Mouse (Mus musculus): ENCODE measurements around the gene Olfr1111. TPM values are rescaled to one million over a fixed set of nuclear protein-coding genes. Genes with fewer than 3 reads are reported as not detected.

Olfr1111 gene
- polyA plus RNA-seq (2017; shearing (Covaris generic)) = not detected

DNA sequence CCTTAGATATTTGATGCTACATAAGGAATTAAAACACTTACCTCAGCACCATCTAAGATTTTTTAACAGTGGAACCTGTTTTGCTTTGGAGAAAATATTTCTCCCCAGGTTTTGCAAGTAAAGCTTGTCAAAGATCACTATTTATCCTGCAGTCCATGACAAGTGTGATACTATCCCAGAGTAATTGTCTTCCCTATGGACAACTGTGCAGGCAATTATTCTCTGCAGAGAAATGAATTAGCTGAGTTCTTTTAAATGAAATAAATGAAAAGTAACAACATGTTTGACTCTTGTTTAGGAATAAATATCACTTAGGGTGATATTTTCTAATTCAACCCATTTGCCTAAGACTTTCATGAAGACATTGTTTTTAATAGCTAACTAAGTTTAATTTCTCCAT lies at the start of gene Olfr1111:
TSS of gene Olfr1111 (minus strand) at position 101 of the 400 bp plus-strand sequence.

DNA sequence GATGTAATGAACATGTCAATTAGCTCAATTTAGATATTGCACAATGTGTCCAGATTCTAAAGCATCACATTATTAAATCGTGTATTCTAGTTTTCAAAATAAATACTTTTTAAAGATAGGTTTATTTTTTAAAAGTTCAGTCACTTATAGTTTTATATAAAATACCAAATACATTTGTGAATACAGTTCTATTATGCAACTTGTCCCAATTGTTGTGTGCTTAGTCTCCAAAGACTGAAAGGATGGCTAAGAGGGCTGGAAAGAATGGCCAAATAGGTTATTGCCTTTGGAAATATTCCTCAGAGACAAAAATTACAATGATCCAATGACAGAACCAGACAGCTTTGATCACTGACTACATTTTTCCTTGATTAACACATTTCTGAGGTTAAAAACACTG lies 35.1 kb upstream of the Olfr1111 start, which contains the start of gene Olfr1112:
TSS of gene Olfr1112 (plus strand) at position 301 of the 400 bp plus-strand sequence.

DNA sequence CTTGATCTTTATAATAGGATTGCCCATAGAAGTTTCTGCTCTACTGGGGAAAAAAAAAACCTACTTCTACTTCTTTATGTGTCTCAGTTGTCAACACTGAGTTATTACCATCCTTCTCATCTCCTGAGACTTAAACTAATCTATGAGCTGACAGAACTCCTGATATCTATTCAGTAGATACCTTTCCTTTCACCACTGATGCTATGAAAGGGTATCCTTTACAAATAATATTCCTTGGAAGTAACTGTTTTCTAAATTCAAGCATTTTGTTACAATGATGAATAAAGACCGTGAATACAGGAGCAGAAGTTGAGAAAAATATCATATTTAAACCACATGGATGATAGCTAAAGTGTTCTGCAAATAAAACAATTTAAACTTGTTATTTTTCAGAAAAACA lies 12.2 kb downstream of the Olfr1111 start, which contains the start of gene Olfr1110:
TSS of gene Olfr1110 (minus strand) at position 101 of the 400 bp plus-strand sequence.

DNA sequence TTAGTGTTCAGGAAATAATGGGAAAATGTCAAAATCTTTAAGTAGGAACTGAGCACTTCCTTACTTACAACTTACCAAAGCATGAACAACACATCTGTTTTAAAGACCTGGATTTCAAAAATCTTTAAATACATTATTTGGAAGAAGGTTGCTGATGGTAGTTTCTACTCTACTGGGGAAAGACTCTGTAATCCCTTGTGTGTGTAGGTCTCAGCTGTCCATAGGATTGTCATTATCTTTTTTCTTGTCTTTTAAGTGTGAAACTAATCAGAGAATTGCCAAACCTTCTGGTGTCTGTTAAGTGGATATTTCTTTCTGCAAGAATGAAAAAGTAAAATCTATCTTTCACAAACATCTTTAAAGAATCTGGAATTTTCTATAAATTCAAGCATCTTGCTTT lies 38.0 kb downstream of the Olfr1111 start, which contains the start of gene Olfr259:
TSS of gene Olfr259 (minus strand) at position 101 of the 400 bp plus-strand sequence.

Other genes starting within 250 kb of the Olfr1111 start
- under 1 TPM in 1 of 2 experiments, not detected in 1; 0.36 TPM for gene Olfr1098, start 228.1 kb downstream of the Olfr1111 start, polyA plus RNA-seq (2017; shearing (Covaris generic))
- not detected for gene Olfr1099, start 191.9 kb downstream of the Olfr1111 start, polyA plus RNA-seq (2017; shearing (Covaris generic))
- gene Olfr1100, start 172.7 kb downstream of the Olfr1111 start, polyA plus RNA-seq (2017; shearing (Covaris generic)) = not detected
- gene Olfr1101, start 161.4 kb downstream of the Olfr1111 start, polyA plus RNA-seq (2017; shearing (Covaris generic)) = not detected
- gene Olfr1102, start 154.2 kb downstream of the Olfr1111 start, polyA plus RNA-seq (2017; shearing (Covaris generic)) = under 1 TPM in 1 of 2 experiments, not detected in 1; 0.62 TPM
- gene Olfr1104, start 125.5 kb downstream of the Olfr1111 start, polyA plus RNA-seq (2017; shearing (Covaris generic)) = not detected
- under 1 TPM; 0.07 to 0.67 TPM for gene Olfr1105, start 116.1 kb downstream of the Olfr1111 start, polyA plus RNA-seq (2017; shearing (Covaris generic))
- not detected for gene Olfr1106, start 100.4 kb downstream of the Olfr1111 start, polyA plus RNA-seq (2017; shearing (Covaris generic))
- gene Olfr1107, start 76.8 kb downstream of the Olfr1111 start, polyA plus RNA-seq (2017; shearing (Covaris generic)) = under 1 TPM in 1 of 2 experiments, not detected in 1; 0.27 TPM
- under 1 TPM; 0.11 to 0.34 TPM for gene Olfr1109, start 56.6 kb downstream of the Olfr1111 start, polyA plus RNA-seq (2017; shearing (Covaris generic))
- gene Olfr259, start 38.1 kb downstream of the Olfr1111 start, polyA plus RNA-seq (2017; shearing (Covaris generic)) = not detected
- not detected for gene Olfr1110, start 12.3 kb downstream of the Olfr1111 start, polyA plus RNA-seq (2017; shearing (Covaris generic))
- gene Olfr1112, start 35.2 kb upstream of the Olfr1111 start, polyA plus RNA-seq (2017; shearing (Covaris generic)) = not detected
- not detected for gene Olfr1113, start 56.3 kb upstream of the Olfr1111 start, polyA plus RNA-seq (2017; shearing (Covaris generic))
- gene Olfr1115, start 95.4 kb upstream of the Olfr1111 start, polyA plus RNA-seq (2017; shearing (Covaris generic)) = not detected
- under 1 TPM; 0.06 to 0.15 TPM for gene Olfr1116, start 114.9 kb upstream of the Olfr1111 start, polyA plus RNA-seq (2017; shearing (Covaris generic))
- not detected for gene Olfr1118, start 155.0 kb upstream of the Olfr1111 start, polyA plus RNA-seq (2017; shearing (Covaris generic))
- gene Olfr1120, start 202.2 kb upstream of the Olfr1111 start, polyA plus RNA-seq (2017; shearing (Covaris generic)) = under 1 TPM; 0.11 to 0.24 TPM
- under 1 TPM in 1 of 2 experiments, not detected in 1; 0.42 TPM for gene Olfr1121, start 217.3 kb upstream of the Olfr1111 start, polyA plus RNA-seq (2017; shearing (Covaris generic))
- gene Olfr1122, start 233.2 kb upstream of the Olfr1111 start, polyA plus RNA-seq (2017; shearing (Covaris generic)) = 1 to 10 TPM in 1 of 2 experiments, under 1 TPM in 1; 0.41 to 1.8 TPM

Data from inflammation-experienced regulatory T-cells (primary cell).